Mouse (Mus musculus) liver, adult 2 months (tissue): ENCODE measurements around the gene Rpl23a.

ENCODE experiments used
- CTCF ChIP-seq: fragments of 200-500 bp; IDR thresholded peaks from 2 replicates; pipeline ENCODE4 v1.5.1; 2011; ENCODE audit warnings: low read depth, low read length, control low read depth
- POLR2A ChIP-seq: fragments of 200-500 bp; IDR thresholded peaks from 2 replicates; pipeline ENCODE4 v1.6.1; 2011; ENCODE audit warnings: low read length, control low read depth; ENCODE audit not compliant: insufficient read depth; ENCODE audit errors: extremely low read depth

DNA sequence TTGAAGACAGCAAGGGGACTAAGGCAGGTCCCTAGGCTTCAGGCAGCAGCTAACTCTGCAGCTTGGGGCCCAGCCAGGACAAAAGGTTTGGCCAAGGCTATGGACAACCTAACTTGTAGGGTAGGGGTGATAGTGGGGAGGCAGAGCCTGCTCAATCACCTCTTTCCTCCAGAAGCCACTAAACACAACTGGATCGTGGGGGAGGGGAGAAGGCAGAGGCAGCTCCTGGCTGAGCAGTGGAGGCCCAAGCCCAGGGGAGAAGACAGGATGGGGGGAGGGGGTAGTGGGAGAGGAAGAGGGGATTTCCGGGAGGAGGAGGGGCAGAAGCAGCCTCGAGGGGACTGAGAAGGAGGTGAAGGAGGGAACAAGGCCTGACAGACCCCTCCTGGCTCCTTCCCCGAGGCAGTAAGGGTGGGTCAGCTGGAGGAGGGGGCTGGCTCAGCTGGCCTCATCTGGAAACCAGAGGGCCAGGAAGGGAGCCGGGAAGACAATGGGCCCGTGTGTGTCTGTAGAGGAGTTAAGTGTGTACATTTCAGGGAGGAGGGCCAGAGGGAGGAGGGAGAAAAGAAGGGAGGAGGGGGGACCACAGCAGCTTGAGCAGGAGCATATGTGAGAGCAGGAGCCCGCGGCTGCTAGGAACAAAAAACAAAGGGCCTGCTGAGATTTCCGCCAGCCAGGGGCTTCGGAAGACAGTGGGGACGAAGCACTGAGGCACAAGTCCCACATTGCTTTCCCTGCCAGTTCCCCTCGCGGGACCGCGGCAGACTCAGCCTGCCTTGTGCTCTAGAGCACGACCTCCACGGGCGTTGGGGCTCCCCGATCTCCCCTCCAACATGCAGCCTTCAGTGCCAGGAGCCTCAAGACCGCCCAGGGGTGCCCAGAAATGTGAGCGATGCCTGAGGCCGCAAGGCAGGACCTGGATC is 19.4 kb downstream of the Rpl23a start:
- TF ChIP-seq CTCF (no peak), POLR2A (no peak)
